Mouse (Mus musculus) adrenal gland, adult (tissue): ENCODE results near the gene Fscn2.

ENCODE experiments used
- DNase-seq, 2 experiments: peaks; one replicate each; pipeline ENCODE4 v3.0.0; 2022 to 2023; ENCODE audit warnings: low spot score in 1 of 2; ENCODE audit not compliant: inconsistent age in 2 of 2

Fscn2 gene

DNA sequence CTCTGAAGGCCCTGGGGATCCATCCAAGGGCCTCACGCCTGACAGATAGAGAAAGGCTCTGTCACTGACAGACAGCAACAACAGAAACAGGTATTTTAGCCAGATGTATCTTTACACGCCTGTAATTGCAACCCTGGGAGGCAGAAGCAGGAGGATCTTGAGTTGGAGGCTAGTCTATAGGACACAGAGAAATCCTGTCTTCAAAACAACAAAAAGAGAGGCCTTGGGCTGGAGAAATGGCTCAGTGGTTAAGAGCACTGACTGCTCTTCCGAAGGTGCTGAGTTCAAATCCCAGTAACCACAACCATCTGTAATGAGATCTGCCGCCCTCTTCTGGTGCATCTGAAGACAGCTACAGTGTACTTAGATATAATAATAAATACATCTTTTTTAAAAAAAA, 4.4 kb upstream of the Fscn2 start:
- DNase-seq, result peak in 1 of 2 experiments; percentile 24

- peak; percentile 62 to 88 for DNase-seq
These were observed 3.4 kb upstream of the Fscn2 start for GRCm38 (mm10) chr11:120357791-120358401.

DNA sequence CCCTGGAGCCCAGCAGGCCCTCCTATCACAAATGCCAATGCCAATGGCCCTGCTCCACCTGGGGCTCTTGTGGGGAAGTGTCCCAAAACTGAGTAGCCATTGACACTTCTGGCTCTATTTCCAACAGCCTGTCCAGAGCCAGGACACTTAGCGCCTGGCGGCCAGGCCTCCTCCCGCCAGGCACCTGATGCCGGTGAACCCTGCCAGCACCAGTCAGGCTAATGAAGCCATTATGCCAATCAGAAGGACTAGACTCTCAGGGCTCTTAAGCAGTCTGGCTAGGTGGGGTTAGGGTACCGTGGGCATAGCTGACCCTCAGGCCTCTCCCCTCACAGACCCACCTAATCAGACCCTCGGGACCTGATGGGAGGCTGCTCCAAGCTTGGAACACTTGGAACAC, 1.9 kb upstream of the Fscn2 start:
- peak in 1 of 2 experiments; percentile 47 for DNase-seq

GRCm38 (mm10) chr11:120360062-120360461, 1.3 kb upstream of the Fscn2 start:
- peak; percentile 55 to 80 for DNase-seq

- DNase-seq, result peak; percentile 62 to 78
These were observed 579 bp upstream of the Fscn2 start for GRCm38 (mm10) chr11:120360755-120361154.

- no peak for DNase-seq
These were observed 1.6 kb downstream of the Fscn2 start for GRCm38 (mm10) chr11:120362891-120363290.

GRCm38 (mm10) chr11:120366443-120367027, 5.2 kb downstream of the Fscn2 start:
- DNase-seq, result no peak

DNA sequence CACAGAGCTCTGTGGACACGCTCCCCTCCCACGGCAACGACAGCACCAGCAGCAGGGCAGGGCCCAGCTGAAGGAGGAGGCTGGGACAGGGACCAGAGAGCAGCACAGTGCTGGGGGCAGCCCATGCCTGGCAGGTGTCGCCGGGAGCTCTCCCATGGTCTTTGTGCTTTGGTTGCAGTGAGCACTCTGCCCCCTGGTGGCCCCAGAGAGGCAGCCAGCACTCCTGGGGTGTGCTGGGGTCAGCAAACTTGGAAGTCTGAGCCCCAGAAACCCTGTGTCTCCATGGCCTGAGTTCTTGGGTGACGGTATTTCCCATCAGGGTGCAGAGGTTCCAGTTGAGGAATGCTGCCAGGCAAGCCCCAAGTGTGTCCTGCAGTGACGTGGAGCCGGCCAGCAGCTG, 8.3 kb downstream of the Fscn2 start:
- peak; percentile 74 to 90 for DNase-seq

DNA sequence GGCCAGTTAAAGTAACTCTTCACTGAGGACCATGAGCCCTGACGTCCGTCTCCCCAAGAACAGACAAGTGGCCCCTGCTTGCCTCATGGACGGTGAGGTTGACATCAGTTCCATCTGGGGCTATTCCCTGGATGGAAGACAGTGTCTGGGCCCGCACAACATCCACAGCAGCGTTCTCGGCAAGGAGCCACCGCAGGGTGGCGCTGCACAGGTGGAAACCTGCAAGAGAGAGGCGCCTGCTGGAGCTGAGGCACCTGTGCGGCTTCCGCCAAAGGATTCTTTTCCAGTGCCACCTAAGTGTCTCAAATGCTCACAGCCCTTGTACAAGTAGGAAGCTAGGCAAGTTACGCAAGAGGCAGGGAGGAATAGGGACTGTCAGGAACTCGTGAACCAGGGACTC, 11.7 kb downstream of the Fscn2 start:
- DNase-seq, result peak in 1 of 2 experiments; percentile 32

- DNase-seq, result peak; percentile 62 to 85
These were observed 12.7 kb downstream of the Fscn2 start for GRCm38 (mm10) chr11:120373820-120374586.

- DNase-seq, result peak in 1 of 2 experiments; percentile 33
These were observed 14.0 kb downstream of the Fscn2 start for GRCm38 (mm10) chr11:120375324-120375723.

GRCm38 (mm10) chr11:120376302-120377160, 15.2 kb downstream of the Fscn2 start:
- DNase-seq, result peak; percentile 83 to 92

- DNase-seq, result peak; percentile 59 to 68
These were observed 16.0 kb downstream of the Fscn2 start for GRCm38 (mm10) chr11:120377337-120377736.

GRCm38 (mm10) chr11:120378031-120378610, 16.8 kb downstream of the Fscn2 start:
- DNase-seq, result peak; percentile 65 to 79

DNA sequence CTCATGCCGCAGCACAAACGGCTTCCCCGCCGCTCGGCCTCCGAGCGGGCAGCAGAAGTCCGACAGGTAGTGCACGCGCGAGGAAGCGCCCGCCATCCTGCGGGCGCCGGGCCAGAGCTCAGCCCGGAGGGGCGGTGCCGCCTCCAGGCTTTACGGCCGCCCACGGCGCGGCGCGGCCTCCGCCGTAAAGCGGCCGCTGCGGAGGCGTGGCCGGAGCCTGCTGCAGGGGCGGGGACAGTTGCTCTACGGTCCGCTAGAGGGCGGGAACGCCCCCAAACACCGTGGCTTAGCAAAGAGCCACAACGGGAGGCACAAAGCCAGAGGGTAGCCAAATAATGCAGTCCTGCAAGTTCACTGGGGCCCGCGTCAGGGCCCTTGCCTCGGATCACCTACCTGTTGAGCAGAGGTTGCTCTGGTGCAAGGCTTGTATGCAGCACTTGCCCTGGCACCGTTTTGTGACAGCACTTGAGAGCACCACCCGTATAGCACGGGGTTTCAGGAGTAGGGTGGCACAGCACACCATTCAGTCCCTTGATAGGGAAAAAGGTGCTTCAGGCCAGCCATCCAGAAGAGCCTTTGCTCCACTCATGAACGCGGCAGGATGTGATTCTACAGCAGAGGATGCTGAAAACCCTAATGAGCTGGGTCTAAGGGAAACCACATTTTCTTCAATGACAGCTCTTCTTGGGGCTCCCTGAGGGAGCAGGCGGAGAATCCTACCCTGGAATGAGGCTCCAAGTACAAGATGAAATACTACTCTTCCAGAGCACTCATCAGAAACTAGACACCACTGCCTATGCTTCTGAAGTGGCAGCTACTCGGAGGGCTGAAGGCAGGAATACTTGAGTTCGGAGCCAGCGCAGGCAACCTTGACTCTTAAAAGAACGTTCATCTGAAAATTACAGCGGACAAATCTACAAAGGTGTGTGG, 17.5 kb downstream of the Fscn2 start, which contains the start of gene Faap100:
Gene Faap100, minus strand, starts transcription at position 154 of the 930 bp plus-strand sequence.
- peak; percentile 95 to 97 for DNase-seq

- DNase-seq, result peak in 1 of 2 experiments; percentile 37
These were observed 18.9 kb downstream of the Fscn2 start for GRCm38 (mm10) chr11:120380271-120380670.

- peak in 1 of 2 experiments; percentile 57 for DNase-seq
These were observed 19.8 kb downstream of the Fscn2 start for GRCm38 (mm10) chr11:120381157-120381556.

- DNase-seq, result no peak
These were observed 21.2 kb downstream of the Fscn2 start for GRCm38 (mm10) chr11:120382509-120382908.

GRCm38 (mm10) chr11:120386632-120387031, 25.3 kb downstream of the Fscn2 start:
- DNase-seq, result no peak
